Mouse (Mus musculus) left cerebral cortex, postnatal 4 days (tissue): ENCODE data around the gene Ovol1. TPM values are rescaled to one million over a fixed set of nuclear protein-coding genes. Genes with fewer than 3 reads are reported as not detected.

Experiments
- DNase-seq: peaks from one replicate; pipeline ENCODE4 v3.0.0-alpha.2; 2022
- intact Hi-C: fragments of 180-260 bp; cut with DNase I; formaldehyde crosslinking; loops from one replicate; pipeline ENCODE4 v1.15.1; 2025
- total RNA-seq, 2 experiments: library from RNA; stranded (reverse); gene quantifications; 2 replicates each; pipeline ENCODE4 v1.2.3; 2021

The Ovol1 gene
- total RNA-seq, 2 experiments from 2014 or later, result not detected

DNA sequence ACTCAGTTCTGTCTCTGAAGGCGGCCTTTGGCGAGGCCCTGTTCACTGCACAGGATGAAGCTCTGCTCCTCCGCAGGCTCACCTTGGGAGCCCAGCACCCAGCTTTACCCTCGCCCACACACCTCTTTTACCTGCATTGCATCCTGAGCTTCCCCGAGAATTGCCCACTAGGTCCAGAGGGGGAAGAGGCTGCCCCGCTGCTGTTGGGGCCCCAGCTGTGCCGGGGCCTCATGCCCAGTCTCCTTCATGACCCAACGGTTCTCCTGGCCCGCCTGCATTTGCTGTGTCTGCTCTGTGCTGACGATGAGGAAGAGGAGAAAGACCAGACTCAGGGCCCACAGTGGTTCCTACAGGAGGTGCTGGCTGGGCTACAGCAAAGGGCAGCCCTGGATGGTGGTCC, 9.1 kb upstream of the Ovol1 start:
- intact Hi-C loops, result loop anchor here (5.0 kb wide), 1 partner anchor 42 kb away; no protein-coding TSS in a partner anchor
- DNase-seq, result no peak

DNA sequence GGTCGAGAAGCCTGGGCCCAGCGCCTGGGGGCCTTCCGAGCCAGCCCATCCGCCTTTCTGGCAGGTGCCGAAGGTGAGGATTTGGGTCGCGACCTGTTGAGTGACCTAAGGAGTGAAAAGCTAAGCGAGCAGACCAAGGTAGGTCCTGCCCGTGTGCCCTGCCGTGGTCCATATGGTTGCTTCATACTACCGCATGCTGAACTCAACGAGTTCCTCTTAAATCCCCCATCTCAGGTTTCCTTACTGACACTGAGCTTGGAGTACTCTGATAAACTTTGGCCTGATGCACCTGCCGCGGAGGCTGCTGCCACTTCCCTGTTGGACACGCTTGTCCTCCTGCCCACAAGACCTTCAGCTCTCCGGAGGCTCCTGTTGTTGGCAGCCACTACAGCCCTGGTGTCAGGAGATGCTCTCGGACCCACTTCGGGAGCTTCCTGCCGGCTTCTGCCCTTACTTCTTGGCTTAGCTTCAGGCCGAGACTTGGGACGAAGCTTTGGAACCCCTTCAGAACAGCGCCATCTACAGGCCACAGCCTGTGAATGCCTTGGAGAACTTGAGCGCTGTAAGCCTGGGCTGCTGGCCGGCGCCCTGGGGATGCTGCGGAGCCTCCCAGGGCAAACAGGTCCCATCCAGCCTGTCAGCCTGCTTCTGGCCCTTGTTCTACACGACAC, 8.2 kb upstream of the Ovol1 start:
- peak; percentile 85 for DNase-seq
- intact Hi-C loops, result loop anchor here (5.0 kb wide), 1 partner anchor 41 kb away; no protein-coding TSS in a partner anchor

DNA sequence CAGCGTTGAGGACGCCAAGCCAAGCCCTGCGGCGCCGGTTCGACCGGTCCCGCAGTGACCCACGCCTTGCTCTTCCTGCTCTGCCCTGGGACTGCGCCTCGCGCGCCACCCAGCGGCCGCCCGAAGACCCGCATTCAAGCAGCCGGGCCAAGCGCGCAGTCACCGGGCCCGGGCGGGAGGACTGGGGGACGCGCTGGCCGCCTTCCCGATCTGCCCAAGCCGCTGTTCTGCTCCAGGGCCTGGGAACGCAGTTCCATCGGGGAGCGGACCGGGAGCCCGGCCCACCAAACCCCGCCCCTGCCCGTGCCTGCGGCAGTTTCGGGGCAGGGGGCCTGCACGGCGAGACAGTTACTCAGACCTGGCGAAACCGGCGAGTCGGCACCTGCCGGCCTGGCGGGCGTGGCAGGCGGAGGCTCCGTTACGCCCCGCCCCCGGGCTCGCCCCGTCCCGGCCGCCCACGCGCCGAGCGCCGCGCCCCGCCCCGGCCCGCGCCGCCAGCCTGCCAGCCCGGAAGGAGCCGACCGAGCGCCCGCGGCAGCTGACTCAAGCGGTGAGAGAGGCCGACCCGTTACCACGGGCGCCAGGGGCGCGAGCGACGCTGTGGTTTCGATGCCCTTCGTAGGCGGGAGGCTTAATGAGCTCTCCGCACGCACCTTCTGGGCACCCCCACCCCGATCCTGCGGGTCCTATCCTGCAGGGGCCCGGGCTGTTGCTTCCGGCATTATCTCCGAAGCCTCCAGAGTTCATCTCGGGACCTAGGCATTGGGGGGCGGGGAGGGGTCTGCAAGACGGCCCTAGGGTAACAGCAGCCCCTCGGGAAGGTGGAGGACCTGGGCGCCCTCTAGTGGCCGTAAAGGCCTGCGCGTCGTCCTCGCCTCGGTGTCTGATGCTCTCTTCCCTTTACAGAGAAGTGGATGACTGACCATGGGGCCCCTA, 7.4 kb upstream of the Ovol1 start, which contains the start of gene Ap5b1:
Gene Ap5b1 (plus strand): TSS at position 492 of the 936 bp plus-strand sequence.
- intact Hi-C loops, result loop anchor here (5.0 kb wide), 1 partner anchor 41 kb away; no protein-coding TSS in a partner anchor
- DNase-seq, result peak; percentile 93

DNA sequence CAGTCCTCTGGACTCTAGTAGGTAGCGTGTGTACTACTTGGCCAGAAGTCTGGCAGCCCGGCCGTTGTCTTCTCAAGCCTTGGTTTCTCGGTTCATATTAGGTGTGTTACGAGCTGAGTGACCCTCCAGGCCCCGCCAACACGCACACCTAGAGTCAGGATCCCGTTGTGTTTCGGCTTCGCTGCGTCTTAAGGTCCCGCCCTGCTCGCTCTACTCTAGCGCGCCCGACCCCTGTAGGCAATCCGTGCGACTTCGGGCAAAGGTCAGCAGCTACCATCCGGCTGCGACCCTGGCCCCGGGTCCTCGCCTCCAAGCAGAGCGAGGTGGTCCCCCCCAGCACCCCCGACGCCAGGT, 6.7 kb upstream of the Ovol1 start:
- intact Hi-C loops, result loop anchor here (5.0 kb wide), 1 partner anchor 40 kb away; no protein-coding TSS in a partner anchor
- DNase-seq, result no peak

DNA sequence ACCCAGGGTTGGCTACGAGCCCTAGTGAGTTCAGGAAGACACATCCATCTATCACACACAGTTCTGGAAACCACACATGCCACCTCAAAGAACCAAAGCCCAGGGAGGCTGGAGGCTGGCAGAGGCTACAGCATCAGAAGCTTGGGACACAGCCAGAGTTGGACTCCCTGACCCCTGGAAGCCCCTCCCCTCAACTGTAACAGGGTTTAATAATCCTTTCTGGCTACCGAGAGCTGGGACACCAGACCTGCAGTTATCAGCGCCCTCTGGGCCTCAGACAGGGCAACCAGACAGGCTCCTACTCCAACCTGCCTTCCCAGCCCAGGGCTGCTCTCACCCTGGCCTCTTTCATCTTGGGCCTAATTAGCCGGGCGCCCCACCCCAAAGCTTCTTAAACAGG, 5.9 kb upstream of the Ovol1 start:
- no peak for DNase-seq
- intact Hi-C loops, result loop anchor here (5.0 kb wide), 1 partner anchor 39 kb away; no protein-coding TSS in a partner anchor

DNA sequence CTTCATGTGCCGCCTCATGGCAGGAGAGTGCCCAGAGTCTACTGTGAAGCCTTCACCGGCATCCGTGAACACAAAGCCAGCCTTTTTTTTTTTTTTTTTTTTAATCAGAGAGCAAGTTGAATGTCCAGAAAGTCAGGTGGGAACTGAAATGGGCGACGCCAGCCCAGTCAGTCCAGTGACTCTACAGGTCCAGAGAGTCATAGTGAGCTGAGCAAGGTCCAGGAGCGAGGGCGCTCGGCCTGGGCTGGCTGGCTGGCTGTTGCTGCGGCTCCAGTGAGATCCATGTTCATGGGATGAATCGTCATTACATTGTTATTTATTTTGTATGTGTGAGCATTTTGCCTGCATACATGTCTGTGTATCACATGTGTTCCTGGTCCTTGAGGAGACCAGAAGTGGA, 2.3 kb upstream of the Ovol1 start:
- no peak for DNase-seq
- intact Hi-C loops, result no loop called here

DNA sequence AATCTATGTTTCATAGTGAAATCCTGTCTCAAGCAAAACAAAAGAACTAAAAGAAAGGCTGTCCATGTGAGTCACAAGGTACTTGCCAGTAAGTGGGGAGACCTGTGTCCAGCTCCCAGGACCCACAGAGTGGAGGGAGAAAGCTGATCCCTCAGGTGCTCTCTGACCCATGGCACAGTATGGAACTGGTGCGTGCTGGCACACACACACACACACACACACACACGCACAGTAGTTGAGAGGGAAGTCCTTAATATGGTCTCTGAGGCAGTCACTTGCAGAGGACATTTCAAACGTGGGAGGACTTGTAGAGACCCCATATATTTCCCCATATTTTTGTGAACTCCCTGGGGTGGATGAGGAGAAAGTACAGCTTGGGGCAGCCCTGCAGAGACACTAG, 1.4 kb upstream of the Ovol1 start:
- no peak for DNase-seq
- intact Hi-C loops, result no loop called here

DNA sequence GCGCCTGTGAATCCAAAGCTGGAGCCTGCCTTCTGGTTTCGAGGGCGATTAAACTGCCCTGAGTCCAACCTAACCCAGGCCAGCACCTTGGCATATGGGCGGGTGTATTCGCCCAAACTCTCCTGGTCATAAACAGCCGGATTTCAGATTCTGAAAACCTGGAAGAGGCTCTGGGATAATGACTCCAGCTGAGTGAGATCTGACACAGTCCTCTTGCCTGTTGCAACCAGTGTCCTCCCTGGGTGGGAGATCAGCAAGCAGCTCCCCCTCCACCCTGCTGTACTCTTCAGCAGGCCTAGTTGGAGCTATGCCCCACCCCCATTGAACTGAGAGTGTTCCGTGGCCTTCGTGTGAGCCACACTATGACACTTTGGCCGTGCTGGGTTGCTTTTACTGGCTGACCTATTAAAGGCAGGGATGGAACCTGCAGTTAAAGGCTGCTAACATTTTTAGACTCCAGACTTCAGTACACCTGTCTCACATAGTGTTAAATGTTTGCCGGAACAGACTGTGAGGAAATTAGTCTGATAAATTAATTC, 875 bp upstream of the Ovol1 start:
- DNase-seq, result no peak
- intact Hi-C loops, result no loop called here

DNA sequence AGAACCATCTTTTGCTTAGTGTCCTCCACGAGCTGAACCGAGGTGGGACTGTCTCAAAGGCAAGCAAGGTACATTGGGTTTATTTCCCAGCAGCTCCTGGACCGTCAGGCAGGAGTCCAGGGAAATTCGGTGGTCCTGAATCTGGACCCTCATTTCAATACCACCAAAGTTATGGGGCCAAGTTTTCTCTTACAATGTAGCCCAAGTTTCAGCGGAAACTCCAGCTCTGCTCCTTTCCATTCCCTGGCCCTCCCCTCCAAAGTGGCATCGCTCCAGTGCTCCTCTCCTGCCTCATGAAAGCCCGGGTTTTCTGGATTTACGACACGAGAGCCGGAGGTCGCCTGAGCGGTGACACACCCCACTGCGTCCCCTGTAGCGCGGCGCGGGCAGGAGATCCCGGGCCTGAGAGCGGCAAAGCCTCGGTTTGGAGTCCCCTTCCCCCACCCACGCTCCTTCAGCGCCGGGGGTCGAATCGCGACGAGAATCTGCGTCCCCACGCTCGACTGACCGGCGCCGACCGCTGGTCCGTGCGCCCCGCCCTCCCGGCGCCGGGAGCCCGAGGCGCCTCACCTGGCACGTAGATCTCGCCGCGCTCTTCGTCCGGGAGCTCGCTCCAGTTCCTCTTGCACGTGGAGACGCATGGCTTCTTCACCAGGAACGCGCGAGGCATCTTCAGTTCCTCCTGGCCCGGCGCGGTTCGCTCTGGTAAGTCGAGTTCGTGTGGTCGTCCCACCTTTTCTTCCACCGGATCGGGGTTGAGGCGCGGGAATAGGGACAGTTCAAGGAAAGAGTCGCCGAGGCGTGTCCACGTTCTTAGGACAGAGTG, 602 bp downstream of the Ovol1 start:
- intact Hi-C loops, result no loop called here
- no peak for DNase-seq

DNA sequence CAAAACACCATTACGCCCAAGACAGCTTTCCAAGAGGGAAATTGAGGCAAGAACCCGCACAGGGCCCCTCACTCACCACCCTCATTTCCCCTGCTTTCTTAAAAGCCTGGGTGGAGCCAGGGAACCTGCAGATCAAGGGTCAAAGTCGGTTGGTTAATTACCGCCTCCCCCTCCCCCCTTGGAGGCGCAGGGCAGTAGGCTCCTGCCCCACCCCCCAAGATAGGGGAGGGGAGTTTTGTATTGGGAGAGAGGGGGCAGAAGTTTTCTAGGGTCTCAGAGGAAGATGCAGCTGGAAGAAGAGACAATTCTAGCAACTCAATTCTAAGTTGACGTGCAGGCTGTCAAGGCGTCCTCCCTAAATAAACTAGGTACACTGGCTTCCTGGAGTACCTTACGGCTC, 1.2 kb downstream of the Ovol1 start:
- intact Hi-C loops, result no loop called here
- no peak for DNase-seq

DNA sequence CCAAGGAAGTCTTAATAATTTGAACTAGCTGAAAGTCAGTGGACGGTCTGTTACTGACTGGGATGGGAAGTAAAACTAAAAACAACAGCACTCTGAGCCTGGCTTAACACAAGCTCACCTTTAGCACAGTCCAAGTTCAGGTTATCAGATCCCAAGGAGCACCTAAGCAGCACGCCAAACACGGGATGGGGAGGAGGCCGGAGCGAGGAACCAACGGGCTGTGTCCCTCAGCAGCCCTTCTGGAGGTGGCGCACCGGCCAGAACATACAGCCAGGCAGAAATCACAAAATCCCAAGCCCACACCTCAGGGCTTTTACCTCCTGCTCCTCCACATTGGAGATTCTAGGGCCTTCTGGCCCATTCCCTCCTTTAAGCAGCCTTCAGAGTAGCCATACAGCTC, 1.7 kb downstream of the Ovol1 start:
- intact Hi-C loops, result no loop called here
- DNase-seq, result no peak

DNA sequence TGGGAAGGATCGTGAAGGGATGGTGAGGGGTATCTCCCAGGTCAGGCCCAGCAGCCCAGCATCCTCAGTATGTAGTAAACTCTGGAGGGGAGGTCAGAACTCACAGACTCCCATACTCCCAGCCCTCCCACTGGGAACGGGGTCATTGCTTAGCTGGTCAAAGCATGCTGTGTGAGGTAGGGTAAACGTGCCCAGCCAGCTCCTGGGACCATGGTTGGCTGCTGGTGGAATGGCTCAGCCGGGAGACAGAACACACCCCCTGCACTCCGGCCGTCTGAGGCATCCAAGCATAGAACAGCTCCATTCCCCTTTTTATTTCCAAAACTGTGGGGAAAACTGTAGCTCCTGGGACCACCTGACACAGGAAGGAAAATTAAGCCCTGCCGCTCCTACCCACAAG, 2.3 kb downstream of the Ovol1 start:
- no peak for DNase-seq
- intact Hi-C loops, result no loop called here

DNA sequence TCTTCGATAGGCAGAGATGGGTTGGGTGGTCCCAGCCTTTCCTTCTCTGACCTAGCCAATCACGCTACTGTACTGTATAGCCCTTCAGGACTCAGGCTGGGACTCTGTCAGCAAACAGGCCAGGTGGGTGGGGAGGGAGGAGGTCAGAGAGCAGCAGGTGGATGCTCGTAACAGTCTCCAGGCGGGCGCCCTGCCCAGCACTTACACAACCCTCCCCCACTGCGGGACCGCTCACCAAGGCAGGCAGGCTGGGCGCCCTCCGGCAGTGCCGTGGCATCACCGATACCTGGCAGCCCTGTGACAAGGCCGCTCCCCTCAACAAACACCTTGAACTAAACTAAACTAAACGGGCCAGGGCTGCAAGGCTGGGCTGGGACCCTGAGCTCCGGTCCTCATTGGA, 6.2 kb downstream of the Ovol1 start:
- no peak for DNase-seq
- intact Hi-C loops, result no loop called here

DNA sequence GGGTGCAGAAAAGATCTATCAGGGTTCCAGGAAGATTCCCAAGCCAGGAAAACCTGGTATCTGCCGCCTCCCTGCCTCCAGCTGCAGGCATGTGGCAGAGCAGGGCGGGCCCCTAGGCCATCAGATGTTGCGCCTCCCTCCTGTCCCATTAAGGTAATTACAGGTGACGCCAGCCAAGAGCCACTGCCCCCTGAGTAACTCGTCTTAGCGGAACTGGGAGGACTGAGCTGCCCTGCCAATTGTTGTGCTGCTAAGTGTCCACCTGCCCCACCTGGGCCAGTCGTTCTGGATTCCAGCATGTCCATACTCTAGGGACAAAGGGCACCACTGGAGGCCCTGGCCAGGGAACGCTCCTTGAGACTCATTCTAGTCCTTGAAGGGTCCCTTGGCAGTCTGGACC, 6.6 kb downstream of the Ovol1 start:
- intact Hi-C loops, result no loop called here
- DNase-seq, result no peak

DNA sequence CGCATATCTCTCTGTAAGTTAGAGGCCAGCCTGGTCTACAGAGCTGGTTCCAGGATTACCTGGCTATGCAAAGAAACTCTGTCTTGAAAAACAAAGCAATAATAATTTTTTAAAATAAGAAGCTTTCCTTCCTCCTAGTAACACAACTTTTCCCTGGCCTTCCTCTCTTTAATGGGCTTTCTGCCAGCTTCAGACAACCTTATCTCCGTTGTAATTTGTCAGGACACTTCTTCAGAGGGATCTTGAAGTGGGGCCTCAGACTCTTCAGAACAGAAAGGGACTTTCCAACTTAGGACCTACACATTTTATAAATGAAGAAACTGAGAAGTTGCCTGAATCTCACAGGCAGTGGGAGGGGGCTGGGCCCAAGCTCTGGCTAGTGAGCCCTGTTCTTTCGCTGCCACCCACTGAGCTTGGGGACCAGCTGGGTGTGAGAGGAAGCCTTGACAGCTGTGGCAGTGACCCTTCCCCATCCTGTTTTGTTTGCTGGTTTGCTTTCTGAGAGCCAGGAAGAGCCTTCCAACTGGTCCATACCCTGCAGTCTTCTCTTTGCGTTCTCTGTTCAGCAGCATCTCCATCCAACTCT, 12.9 kb downstream of the Ovol1 start:
- intact Hi-C loops, result no loop called here
- DNase-seq, result no peak

DNA sequence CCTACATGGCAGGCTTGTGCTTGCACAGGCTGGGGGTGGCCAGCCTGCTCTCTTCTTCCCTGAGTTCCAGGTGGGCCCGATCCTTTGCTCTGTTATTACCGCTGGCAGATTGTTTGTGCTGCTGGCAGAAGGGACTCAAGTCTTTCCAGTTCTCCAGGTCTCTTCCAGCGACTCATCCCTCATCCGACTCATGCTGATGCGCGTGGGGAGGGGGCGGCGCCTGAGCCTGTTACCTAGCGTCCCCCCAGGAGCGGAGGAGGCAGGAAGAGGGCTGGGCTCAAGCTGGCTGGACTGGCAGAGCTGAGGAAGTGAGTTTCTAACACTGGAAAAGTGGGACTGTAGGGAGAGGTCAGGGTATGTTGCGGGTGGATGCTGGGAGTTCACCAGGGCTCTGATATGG, 16.4 kb downstream of the Ovol1 start:
- no peak for DNase-seq
- intact Hi-C loops, result no loop called here

DNA sequence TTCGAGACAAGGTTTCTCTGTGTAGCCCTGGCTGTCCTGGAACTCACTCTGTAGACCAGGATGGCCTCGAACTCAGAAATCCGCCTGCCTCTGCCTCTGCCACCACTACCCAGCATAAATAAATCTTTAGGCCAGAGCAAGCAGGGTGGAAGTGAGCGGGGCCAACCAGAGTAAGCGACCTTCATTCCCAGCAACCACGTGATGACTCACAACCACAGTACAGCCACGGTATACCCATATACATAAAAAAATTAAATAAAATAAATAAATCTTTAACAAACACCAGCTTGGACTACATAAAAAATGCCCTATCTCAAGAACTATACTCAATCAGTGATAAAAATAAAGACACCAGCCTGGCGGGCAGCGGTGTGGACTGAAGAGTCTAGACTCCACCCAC, 17.1 kb downstream of the Ovol1 start:
- intact Hi-C loops, result no loop called here
- no peak for DNase-seq

DNA sequence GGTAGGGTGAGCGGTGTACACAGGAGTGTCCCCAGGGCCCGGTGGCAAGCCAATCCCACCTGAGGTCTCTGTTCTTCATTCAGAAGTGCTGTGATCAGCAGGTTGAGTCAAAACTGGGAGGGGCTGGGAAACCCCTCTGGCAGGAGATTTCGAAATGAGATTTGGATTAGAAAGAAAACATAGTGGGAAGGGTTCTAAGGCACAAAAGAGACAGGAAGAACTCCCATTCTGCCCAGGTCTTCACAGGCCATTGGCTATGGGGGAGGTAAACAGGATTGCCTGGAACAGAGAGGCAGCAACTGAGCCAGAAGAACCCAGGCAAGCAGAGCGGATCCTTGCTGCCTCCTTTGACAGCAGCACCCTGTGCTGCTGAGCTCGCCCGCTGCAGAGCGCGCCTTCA, 21.7 kb downstream of the Ovol1 start:
- DNase-seq, result no peak
- intact Hi-C loops, result no loop called here

DNA sequence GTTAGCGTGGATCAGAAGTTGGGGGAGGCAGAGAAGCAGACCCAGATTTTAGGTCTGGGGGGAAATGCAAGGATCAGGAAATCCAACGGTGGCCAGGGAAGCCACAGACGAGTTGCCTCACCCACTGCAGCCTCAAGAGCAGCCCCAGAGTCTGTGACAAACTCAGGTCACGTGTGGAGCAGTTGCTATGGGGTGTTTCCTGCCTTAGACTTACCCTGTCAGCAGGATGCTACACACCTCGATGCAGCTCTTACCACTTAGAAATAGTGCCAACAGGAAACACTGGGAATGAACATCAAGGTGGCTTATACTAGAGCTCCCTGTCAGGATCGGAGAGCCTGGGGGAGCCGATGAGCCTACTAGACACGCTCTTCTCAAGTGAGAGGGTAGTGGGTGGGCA, 27.9 kb downstream of the Ovol1 start:
- intact Hi-C loops, result no loop called here
- no peak for DNase-seq

DNA sequence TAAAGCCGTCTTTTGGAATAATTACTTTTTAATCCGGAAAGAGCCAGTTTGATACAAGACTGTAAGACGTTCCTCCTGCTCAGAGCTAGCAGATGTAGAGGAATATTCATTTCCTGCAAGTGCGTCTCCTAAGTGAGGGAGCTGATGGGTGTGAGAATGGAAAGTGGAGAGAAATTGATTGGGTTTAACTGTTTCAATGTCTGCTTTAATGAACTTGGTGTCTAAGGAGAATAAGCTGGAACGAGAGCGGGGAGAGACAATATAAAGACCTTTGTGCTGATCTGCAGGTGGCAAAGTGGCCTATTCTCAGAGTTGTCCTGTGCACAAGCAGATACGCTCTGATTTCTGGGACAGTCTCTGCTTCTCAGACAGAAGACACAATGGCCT, 30.3 kb downstream of the Ovol1 start:
- DNase-seq, result no peak
- intact Hi-C loops, result no loop called here
